Mouse (Mus musculus) retina, adult 2 months (tissue): ENCODE data around the gene Slc16a10.

Experiments
- DNase-seq: peaks from one replicate; pipeline ENCODE4 v3.0.0-alpha.2; 2012; ENCODE audit warnings: low read depth, low spot score

The Slc16a10 gene

GRCm38 (mm10) chr10:40141864-40142523, at the start of gene Slc16a10:
Gene Slc16a10 (minus strand): TSS chr10:40142258.
- DNase-seq = peak; percentile 53

GRCm38 (mm10) chr10:40191338-40191979, 49.4 kb upstream of the Slc16a10 start:
- DNase-seq = no peak

GRCm38 (mm10) chr10:40190871-40191270, 48.8 kb upstream of the Slc16a10 start:
- no peak for DNase-seq

GRCm38 (mm10) chr10:40189689-40190088, 47.6 kb upstream of the Slc16a10 start:
- no peak for DNase-seq

GRCm38 (mm10) chr10:40188831-40189230, 46.8 kb upstream of the Slc16a10 start:
- no peak for DNase-seq

DNA sequence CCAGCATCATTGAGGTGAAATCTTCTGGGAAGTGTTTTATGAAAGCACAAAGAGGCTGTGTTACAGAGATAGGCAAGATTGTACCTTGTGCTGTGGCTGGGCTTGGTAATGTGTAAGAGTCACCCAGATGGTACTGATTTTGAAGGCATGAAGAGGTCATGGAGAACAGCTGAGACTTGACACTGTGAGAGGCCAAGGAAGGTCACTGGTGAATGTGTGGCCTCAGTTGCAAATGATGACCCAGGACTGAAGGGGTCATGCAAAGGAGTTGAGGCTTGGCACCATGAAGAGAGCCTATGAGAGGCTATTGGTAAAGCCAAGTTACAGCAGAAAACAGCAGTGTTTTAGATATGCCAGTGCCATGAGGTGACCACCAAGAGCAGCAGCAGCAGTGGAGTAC, 43.9 kb upstream of the Slc16a10 start:
- no peak for DNase-seq

DNA sequence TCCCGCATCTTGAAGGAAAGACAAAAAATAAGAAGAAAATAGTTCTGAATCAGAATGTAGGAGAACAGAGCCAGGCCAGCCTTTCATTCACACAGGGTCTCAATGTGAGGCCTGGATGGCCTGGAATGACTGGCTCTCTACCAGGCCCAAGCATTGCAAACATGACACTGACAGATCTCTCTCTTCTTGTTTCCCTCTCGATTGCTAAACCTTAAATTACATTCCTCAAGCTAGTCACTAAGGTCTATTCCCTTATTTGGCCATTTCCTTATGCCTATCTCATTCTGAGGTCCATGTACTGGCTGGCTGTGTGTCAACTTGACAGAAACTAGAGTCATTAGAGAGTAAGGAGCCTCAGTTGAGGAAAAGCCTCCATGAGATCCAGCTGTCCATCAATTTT, 38.0 kb upstream of the Slc16a10 start:
- DNase-seq = no peak

DNA sequence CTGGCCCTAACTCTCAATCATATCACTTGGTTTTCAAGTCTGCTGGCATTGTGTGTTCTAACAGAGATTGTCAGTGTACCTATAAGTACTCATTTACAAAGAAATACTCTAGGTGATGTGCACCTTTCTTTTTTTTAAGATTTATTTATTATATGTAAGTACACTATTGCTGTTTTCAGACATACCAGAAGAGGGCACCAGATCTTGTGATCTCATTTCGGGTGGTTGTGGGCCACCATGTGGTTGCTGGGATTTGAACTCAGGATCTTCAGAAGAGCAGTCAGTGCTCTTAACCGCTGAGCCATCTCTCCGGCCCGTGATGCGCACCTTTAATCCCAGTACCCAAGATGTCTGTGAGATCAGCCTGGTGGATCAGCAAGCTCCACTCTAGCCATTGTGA, 37.1 kb upstream of the Slc16a10 start:
- DNase-seq = no peak

GRCm38 (mm10) chr10:40177323-40177962, 35.4 kb upstream of the Slc16a10 start:
- DNase-seq = no peak

- DNase-seq = no peak
Observed at GRCm38 (mm10) chr10:40172136-40172535, 30.1 kb upstream of the Slc16a10 start.

DNA sequence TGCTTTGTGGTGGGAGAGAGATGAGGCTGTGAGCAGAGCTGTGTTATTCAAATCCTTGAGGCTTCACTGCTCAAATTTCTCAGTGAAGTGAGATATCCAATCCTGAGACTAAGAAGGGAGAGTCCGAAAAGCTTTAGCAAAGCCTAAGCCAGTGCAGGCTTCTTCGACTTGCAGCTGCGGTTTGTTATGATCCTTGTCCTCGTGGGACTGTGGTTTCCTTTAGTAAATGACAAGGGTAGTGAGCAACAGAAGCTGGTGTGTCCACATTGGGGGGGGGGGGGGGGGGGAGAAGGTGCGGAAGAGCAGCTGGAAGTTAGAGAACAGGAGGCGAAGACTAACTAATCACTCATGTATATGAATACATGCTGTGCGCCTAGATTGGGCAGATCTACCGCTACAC, 29.2 kb upstream of the Slc16a10 start:
- DNase-seq = no peak

GRCm38 (mm10) chr10:40170141-40170558, 28.1 kb upstream of the Slc16a10 start:
- no peak for DNase-seq

DNA sequence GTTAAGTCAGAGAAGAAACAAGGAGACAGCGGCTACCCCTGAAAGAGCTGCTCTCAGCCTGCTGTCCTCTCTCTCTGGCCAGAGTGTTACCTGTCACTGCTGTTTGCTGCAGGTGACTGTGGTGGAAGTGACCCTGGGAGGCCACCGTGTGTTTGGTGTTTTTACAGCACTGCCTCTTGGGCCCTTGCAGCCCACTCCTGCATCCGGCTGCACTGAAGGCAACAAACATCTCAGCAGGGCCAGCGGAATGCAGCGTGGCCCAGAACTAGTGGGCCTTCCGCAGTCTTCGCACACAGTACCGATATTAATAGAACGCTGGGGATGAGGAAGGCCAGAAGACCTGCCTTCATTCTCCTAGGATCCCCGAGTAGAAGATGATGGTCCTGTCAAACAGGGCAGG, 27.5 kb upstream of the Slc16a10 start:
- DNase-seq = no peak

DNA sequence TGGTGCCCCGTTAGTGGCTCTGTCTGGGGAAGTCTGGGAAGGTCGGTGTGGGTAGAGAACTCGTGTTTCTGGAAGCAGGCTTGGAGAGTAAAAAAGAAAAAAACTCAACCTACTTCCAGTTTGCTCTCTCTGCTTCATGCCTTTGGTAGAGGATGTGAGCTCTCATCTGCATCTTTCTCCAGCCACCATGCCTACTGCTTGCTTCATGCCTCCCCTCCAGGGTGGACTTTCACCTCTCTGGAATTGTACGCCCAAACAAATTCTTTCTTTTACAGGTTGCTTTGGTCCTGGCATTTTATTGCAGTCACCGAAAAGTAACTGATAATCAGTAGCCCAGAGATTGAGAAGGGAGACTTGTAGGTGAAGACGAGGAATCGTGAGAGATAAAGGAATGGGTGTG, 27.0 kb upstream of the Slc16a10 start:
- no peak for DNase-seq

- DNase-seq = no peak
Observed at GRCm38 (mm10) chr10:40164421-40165386, 22.6 kb upstream of the Slc16a10 start.

- no peak for DNase-seq
Observed at GRCm38 (mm10) chr10:40163914-40164313, 21.9 kb upstream of the Slc16a10 start.

GRCm38 (mm10) chr10:40163338-40163737, 21.3 kb upstream of the Slc16a10 start:
- DNase-seq = no peak

DNA sequence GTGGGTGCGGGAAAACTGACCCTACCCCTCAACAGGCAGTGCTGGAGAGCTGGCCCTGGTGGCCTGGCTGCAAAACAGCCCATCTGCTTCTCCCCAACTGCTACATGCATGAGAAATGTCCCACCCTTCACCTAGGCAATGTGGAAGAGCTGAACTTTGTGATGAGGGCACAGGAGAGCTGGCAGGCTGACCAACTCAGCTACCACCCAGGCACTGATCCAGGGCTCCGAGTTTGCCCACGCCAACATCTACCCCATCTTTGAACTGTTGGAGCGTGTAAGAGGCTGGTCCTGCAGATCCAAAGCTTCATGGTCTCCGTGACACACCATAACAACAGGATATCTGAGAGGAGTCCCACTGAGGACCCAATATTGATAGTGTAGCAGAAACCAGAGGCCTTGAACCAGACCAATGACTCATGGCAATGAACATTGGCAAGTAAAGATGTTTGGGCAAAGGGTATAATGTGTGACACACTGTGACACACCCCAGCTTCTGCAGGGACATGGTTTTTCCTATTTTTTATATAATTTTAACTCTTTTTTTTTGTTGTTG, 19.7 kb upstream of the Slc16a10 start:
- no peak for DNase-seq

GRCm38 (mm10) chr10:40161236-40161635, 19.2 kb upstream of the Slc16a10 start:
- no peak for DNase-seq

DNA sequence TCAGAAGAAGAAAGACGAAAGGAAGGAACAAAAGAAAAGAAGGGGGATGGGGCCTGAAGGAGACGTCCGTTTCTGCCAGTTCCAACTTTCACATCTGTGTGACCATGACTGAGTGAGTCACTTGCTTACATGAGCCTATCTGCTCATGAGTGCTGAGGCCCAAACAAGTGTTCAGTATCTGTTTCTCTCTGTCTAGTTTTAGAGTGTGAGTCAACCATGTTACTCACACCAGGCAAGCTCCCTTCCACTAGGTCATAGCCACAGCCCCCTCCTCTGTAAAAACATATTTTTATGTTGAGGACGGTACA, 10.4 kb upstream of the Slc16a10 start:
- DNase-seq = no peak

- no peak for DNase-seq
Observed at GRCm38 (mm10) chr10:40151852-40152549, 9.9 kb upstream of the Slc16a10 start.
